Mouse (Mus musculus): ENCODE data around the gene Btbd16.

GRCm38 (mm10) chr7:130827844-130828403, 54.1 kb downstream of the Btbd16 start:
- TF ChIP-seq GATA2 (IDR thresholded peaks at IDR 0.05; ENCODE audit: borderline replicate concordance, low read depth, low read length) = no peak
- no peak for TF ChIP-seq GATA1 (IDR thresholded peaks at IDR 0.05; ENCODE audit: borderline replicate concordance, low read length)
- no peak for TF ChIP-seq CTCF (IDR thresholded peaks at IDR 0.05; ENCODE audit: low read depth, low read length)
- no peak for TF ChIP-seq TAL1 (conservative IDR thresholded peaks at IDR 0.05; ENCODE audit: low read depth, low read length)
- TF ChIP-seq POLR2AphosphoS5 (IDR thresholded peaks at IDR 0.05; ENCODE audit: insufficient replicate concordance, low read depth, low read length) = no peak
